Mouse (Mus musculus) megakaryocyte, adult 5-6 weeks (primary cell): ENCODE data around the gene Tie1. TPM values are rescaled to one million over a fixed set of nuclear protein-coding genes. Genes with fewer than 3 reads are reported as not detected.

Experiments used
- ATAC-seq: 2 replicates; pipeline ENCODE4 v1.8.0; 2016; ENCODE audit warnings: mild to moderate bottlenecking, inconsistent platforms; ENCODE audit not compliant: poor library complexity, severe bottlenecking
- total RNA-seq, 2 experiments: library from RNA; stranded (forward) in 1 of 2; stranded (reverse) in 1 of 2; fragments of 153-499, 151-499 nt in 1 of 2; fragments of 221-1000, 200-1000 nt in 1 of 2; gene quantifications; 2 replicates each; pipeline versions ENCODE4 v1.2.3 to v1.2.4; 2015 to 2017

Tie1 gene
- total RNA-seq, 2 experiments from 2014 or later = 0.26 to 0.27 TPM

GRCm38 (mm10) chr4:118421384-118421783, 68.5 kb downstream of the Tie1 start:
- ATAC-seq = no peak

Other genes starting within 250 kb of the Tie1 start
- gene Ptprf, start 198.7 kb downstream of the Tie1 start, total RNA-seq (2015) = 1.1 TPM in 2 replicates
- gene Ptprf, start 198.7 kb downstream of the Tie1 start, total RNA-seq (2017) = 0.77 and 0.89 TPM in 2 replicates
- 11.2 and 13.6 TPM in 2 replicates for gene Szt2, start 80.8 kb downstream of the Tie1 start, total RNA-seq (2015)
- gene Szt2, start 80.8 kb downstream of the Tie1 start, total RNA-seq (2017) = 4.1 and 5.5 TPM in 2 replicates
- gene Med8, start 80.7 kb downstream of the Tie1 start, total RNA-seq (2015) = 76.9 and 102 TPM in 2 replicates
- 82.0 and 106 TPM in 2 replicates for gene Med8, start 80.7 kb downstream of the Tie1 start, total RNA-seq (2017)
- 88.6 and 93.9 TPM in 2 replicates for gene Elovl1, start 62.0 kb downstream of the Tie1 start, total RNA-seq (2015)
- 67.1 and 76.1 TPM in 2 replicates for gene Elovl1, start 62.0 kb downstream of the Tie1 start, total RNA-seq (2017)
- 47.3 and 47.8 TPM in 2 replicates for gene Cdc20, start 52.7 kb downstream of the Tie1 start, total RNA-seq (2015)
- 81.0 and 83.9 TPM in 2 replicates for gene Cdc20, start 52.7 kb downstream of the Tie1 start, total RNA-seq (2017)
- 0.36 TPM in 1 of 2 replicates, not detected in the other for gene Mpl, start 32.5 kb downstream of the Tie1 start, total RNA-seq (2015)
- gene Mpl, start 32.5 kb downstream of the Tie1 start, total RNA-seq (2017) = not detected in 2 replicates
- gene 2610528J11Rik, start 36.9 kb upstream of the Tie1 start, total RNA-seq (2015) = not detected in 2 replicates
- not detected in 2 replicates for gene 2610528J11Rik, start 36.9 kb upstream of the Tie1 start, total RNA-seq (2017)
- 0.18 TPM in 1 of 2 replicates, not detected in the other for gene Tmem125, start 54.0 kb upstream of the Tie1 start, total RNA-seq (2015)
- gene Tmem125, start 54.0 kb upstream of the Tie1 start, total RNA-seq (2017) = not detected in 2 replicates
- gene Cfap57, start 130.7 kb upstream of the Tie1 start, total RNA-seq (2015) = not detected in 2 replicates
- gene Cfap57, start 130.7 kb upstream of the Tie1 start, total RNA-seq (2017) = 0.16 and 0.18 TPM in 2 replicates
- gene Ebna1bp2, start 130.7 kb upstream of the Tie1 start, total RNA-seq (2015) = 54.9 and 61.9 TPM in 2 replicates
- 46.8 and 63.7 TPM in 2 replicates for gene Ebna1bp2, start 130.7 kb upstream of the Tie1 start, total RNA-seq (2017)
- gene Olfr62, start 168.9 kb upstream of the Tie1 start, total RNA-seq (2015) = not detected in 2 replicates
- not detected in 2 replicates for gene Olfr62, start 168.9 kb upstream of the Tie1 start, total RNA-seq (2017)
- gene Olfr1342, start 202.7 kb upstream of the Tie1 start, total RNA-seq (2015) = not detected in 2 replicates
- gene Olfr1342, start 202.7 kb upstream of the Tie1 start, total RNA-seq (2017) = not detected in 2 replicates
- gene Olfr1341, start 213.5 kb upstream of the Tie1 start, total RNA-seq (2015) = not detected in 2 replicates
- gene Olfr1341, start 213.5 kb upstream of the Tie1 start, total RNA-seq (2017) = not detected in 2 replicates
- gene Olfr1340, start 230.1 kb upstream of the Tie1 start, total RNA-seq (2015) = not detected in 2 replicates
- not detected in 2 replicates for gene Olfr1340, start 230.1 kb upstream of the Tie1 start, total RNA-seq (2017)
- gene Olfr1339, start 242.1 kb upstream of the Tie1 start, total RNA-seq (2015) = not detected in 2 replicates
- gene Olfr1339, start 242.1 kb upstream of the Tie1 start, total RNA-seq (2017) = not detected in 2 replicates